ENCODE assay signal across 13 mouse cellular contexts in genomic region chr5:141000349-141000748, GRCm38 (mm10). TPM values are rescaled to one million over a fixed set of nuclear protein-coding genes. Genes with fewer than 3 reads are reported as not detected.
DNase-seq lines count a peak whose midpoint lies in the region; ATAC-seq and TF ChIP-seq lines count a peak whose summit lies in the region.
"Had no signal": no experiment of that assay in that cellular context is flagged by ENCODE, and none has a peak within 500 bp of the region (broad histone marks: within the 10 kb centered on the region; RNA-seq: fewer than 3 reads in every experiment).

Gene Card11, minus strand, starts transcription at chr5:141000582.

- H3K36me3 ChIP-seq in intestine, postnatal 0 days (ENCODE audit: control insufficient read depth, insufficient read depth) = no peaks in the 10 kb centered on the region

- DNase-seq in lung, postnatal 25 days (ENCODE audit: low spot score) = peak; percentile 17
- no peak for DNase-seq in lung, postnatal 14 days
- peak; percentile 58 to 69 for DNase-seq in spleen, adult 18-20 months
- DNase-seq in embryo, embryonic 9.5 days (ENCODE audit: extremely low spot score) = no peak
- DNase-seq in layer of hippocampus, adult 2 months (ENCODE audit: low spot score in 2 of 2) = no peak
- no peak for DNase-seq in c-Kit-positive CD71-positive TER-119-positive erythroid progenitor cells, embryonic 14.5 days (ENCODE audit: low spot score)
- no peak for DNase-seq in left cerebral cortex, adult 8-10 months (ENCODE audit: low spot score in 2 of 2)
- DNase-seq: cerebellum, adult 9-11 months; gastrocnemius, postnatal 36 days; heart, postnatal 36 days; kidney, postnatal 14 days; right cerebral cortex, postnatal 4 days had no signal

- no peak for TF ChIP-seq CTCF in intestine, postnatal 0 days (IDR thresholded peaks at IDR 0.05; ENCODE audit: low read depth)
- no peak for TF ChIP-seq CTCF in layer of hippocampus, adult 2 months (conservative IDR thresholded peaks at IDR 0.05)

- 0 out of 2 replicates have a peak, but pooled peaks have one; percentile 25 for ATAC-seq in intestine, postnatal 0 days

- H3K4me1 ChIP-seq in intestine, postnatal 0 days (replicated peaks; ENCODE audit: control insufficient read depth, insufficient read depth, low read length) = no peaks in the 10 kb centered on the region

- WGBS in intestine, postnatal 0 days = 44% methylated on average over 10 of the region's 10 CpGs

- H3K27me3 ChIP-seq in intestine, postnatal 0 days (replicated peaks; ENCODE audit: control insufficient read depth, insufficient read depth, low read length) = no peaks in the 10 kb centered on the region

- H3K27ac ChIP-seq in intestine, postnatal 0 days (ENCODE audit: low read depth, low read length) = no peak within 1 kb of the TSS
- H3K27ac ChIP-seq in layer of hippocampus, adult 2 months = no peak within 1 kb of the TSS

- no peak within 1 kb of the TSS for H3K9ac ChIP-seq in intestine, postnatal 0 days (ENCODE audit: low read depth, low read length)

- H3K9me3 ChIP-seq in intestine, postnatal 0 days (ENCODE audit: control insufficient read depth) = no peaks in the 10 kb centered on the region

- no peak within 1 kb of the TSS for H3K4me3 ChIP-seq in intestine, postnatal 0 days (ENCODE audit: low read depth, low read length)
- no peak within 1 kb of the TSS for H3K4me3 ChIP-seq in layer of hippocampus, adult 2 months

- no peak within 1 kb of the TSS; the same call in 1 of the 2 replicates for H3K4me2 ChIP-seq in intestine, postnatal 0 days (replicated peaks; ENCODE audit: low read depth)

RNA-seq across cellular contexts. Expression of gene Card11, which starts in this region (rescaled TPM):
- 0.43 and 0.55 TPM in 2 replicates for polyA plus RNA-seq in intestine, postnatal 0 days (2015; fragmentation: Nextera tagmentation; extraction: Ambion mirVana)
- total RNA-seq in layer of hippocampus, adult 2 months (2021) = under 1 TPM in 1 of 2 experiments, not detected in 1; 0.12 TPM
- 1 to 10 TPM in 1 of 4 experiments, under 1 TPM in 3; 0.30 to 1.6 (median 0.58) TPM for total RNA-seq in left cerebral cortex, adult 8-10 months (2022)

Comparison
In these comparisons a context has a peak if more than half of its experiments do, and no peak if none do; other contexts are left out.
1. DNase-seq: peak in lung, postnatal 25 days (single experiment) and spleen, adult 18-20 months (2 of 2); none in lung, postnatal 14 days (single experiment), embryo, embryonic 9.5 days (single experiment), layer of hippocampus, adult 2 months (0 of 2), c-Kit-positive CD71-positive TER-119-positive erythroid progenitor cells, embryonic 14.5 days (single experiment) and left cerebral cortex, adult 8-10 months (0 of 2).
2. Peak in ATAC-seq in intestine, postnatal 0 days; RNA of the gene not detected or under 1 TPM.